Mouse (Mus musculus) neural tube, embryonic 11.5 days (tissue): Measurements from ENCODE around the gene Vmn2r72. TPM values are rescaled to one million over a fixed set of nuclear protein-coding genes. Genes with fewer than 3 reads are reported as not detected.

Experiments
- ATAC-seq: fragments of 200-750 bp; cut with Nextera tagmentation; 2 replicates; pipeline ENCODE4 v1.8.0; 2017; ENCODE audit warnings: moderate number of reproducible peaks, mild to moderate bottlenecking, moderate TSS enrichment, moderate library complexity; ENCODE audit not compliant: insufficient read depth, low FRiP score, low TSS enrichment
- DNase-seq: peaks from one replicate; pipeline ENCODE4 v3.0.0-alpha.2; 2015; ENCODE audit warnings: low spot score
- H3K27ac ChIP-seq: fragments of 300-500 bp; sonication (generic); 2 replicates; pipeline ENCODE4 v1.5.1; 2014; ENCODE audit warnings: low read depth, mild to moderate bottlenecking, low read length
- H3K27me3 ChIP-seq: fragments of 300-500 bp; sonication (generic); 2 replicates; pipeline ENCODE4 v1.6.1; 2014; ENCODE audit warnings: mild to moderate bottlenecking, low read length, mixed read lengths; ENCODE audit not compliant: control insufficient read depth, insufficient read depth
- H3K36me3 ChIP-seq: fragments of 300-500 bp; sonication (generic); 2 replicates; pipeline ENCODE4 v1.6.1; 2014; ENCODE audit warnings: mild to moderate bottlenecking, low read length, moderate library complexity, mixed read lengths; ENCODE audit not compliant: control insufficient read depth, insufficient read depth
- H3K4me1 ChIP-seq: fragments of 300-500 bp; sonication (generic); 2 replicates; pipeline ENCODE4 v1.6.1; 2014; ENCODE audit warnings: low read length, mixed read lengths; ENCODE audit not compliant: control insufficient read depth, insufficient read depth
- H3K4me2 ChIP-seq: fragments of 300-500 bp; sonication (generic); 2 replicates; pipeline ENCODE4 v1.6.1; 2014; ENCODE audit warnings: low read depth, mild to moderate bottlenecking, moderate library complexity
- H3K4me3 ChIP-seq: fragments of 300-500 bp; sonication (generic); 2 replicates; pipeline ENCODE4 v1.5.1; 2014; ENCODE audit warnings: low read depth, low read length
- H3K9ac ChIP-seq: fragments of 300-500 bp; sonication (generic); 2 replicates; pipeline ENCODE4 v1.6.1; 2014; ENCODE audit warnings: mild to moderate bottlenecking, low read length
- H3K9me3 ChIP-seq: fragments of 300-500 bp; sonication (generic); 2 replicates; pipeline ENCODE4 v1.6.1; 2016; ENCODE audit warnings: low read length; ENCODE audit not compliant: control insufficient read depth
- WGBS: fragments of 180-500 bp; shearing (Covaris S2); extraction: QIAGEN DNeasy Blood & Tissue Kit; methylation state at CpG from one replicate; pipeline ENCODE4 v1.1.7; 2014; 5-methylcytosine and 5-hydroxymethylcytosine counted together
- polyA plus RNA-seq: library from polyadenylated mRNA; unstranded; fragments of >200 nt; fragmentation: Nextera tagmentation; extraction: Ambion mirVana; gene quantifications from 2 replicates; pipeline ENCODE4 v1.2.1, GENCODE M21; 2014

Gene Vmn2r72
- not detected in 2 replicates for polyA plus RNA-seq

DNA sequence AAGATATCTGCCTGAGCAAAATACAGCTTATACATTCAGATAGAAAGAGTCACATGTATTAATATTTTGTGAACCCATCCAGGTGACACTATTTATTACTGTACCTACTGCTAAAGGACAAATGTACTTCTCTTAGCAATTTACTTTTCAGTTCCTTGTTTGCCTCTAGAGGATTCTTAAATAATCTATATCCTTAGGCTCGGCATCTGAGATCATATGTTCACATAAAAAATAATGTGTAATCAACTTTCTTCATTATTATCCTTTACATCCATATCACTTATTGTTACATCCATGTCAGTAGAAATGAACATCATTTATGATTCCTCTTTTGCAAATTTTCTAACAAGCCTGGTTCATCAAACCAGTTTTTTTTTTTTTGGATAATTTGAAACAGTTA, at the start of gene Vmn2r72:
TSS of gene Vmn2r72 (minus strand) at position 101 of the 400 bp plus-strand sequence.
- no peaks in the 10 kb centered on the region for H3K9me3 ChIP-seq
- no peaks in the 10 kb centered on the region for H3K27me3 ChIP-seq
- no peaks in the 10 kb centered on the region for H3K4me1 ChIP-seq
- no peaks in the 10 kb centered on the region for H3K36me3 ChIP-seq
- ATAC-seq (no peak), DNase-seq (no peak)
- no peak within 1 kb of the TSS for H3K27ac ChIP-seq
- WGBS, result 89% methylated on average over 1 of the region's 1 CpGs
- H3K9ac ChIP-seq, result no peak within 1 kb of the TSS
- no peak within 1 kb of the TSS for H3K4me3 ChIP-seq
- no peak within 1 kb of the TSS for H3K4me2 ChIP-seq

Other genes starting within 250 kb of the Vmn2r72 start
- not detected in 2 replicates for gene Vmn2r71, start 192.0 kb downstream of the Vmn2r72 start, polyA plus RNA-seq
- gene Vmn2r70, start 185.9 kb downstream of the Vmn2r72 start, polyA plus RNA-seq, result not detected in 2 replicates
- gene Vmn2r73, start 121.2 kb upstream of the Vmn2r72 start, polyA plus RNA-seq, result not detected in 2 replicates
- gene Vmn2r74, start 206.5 kb upstream of the Vmn2r72 start, polyA plus RNA-seq, result not detected in 2 replicates